Mouse (Mus musculus) embryonic facial prominence, embryonic 13.5 days (tissue): ENCODE results near the gene Gm21310. TPM values are rescaled to one million over a fixed set of nuclear protein-coding genes. Genes with fewer than 3 reads are reported as not detected.
"Not testable (repeated sequence)": the region's sequence is repeated elsewhere in the genome, so short reads cannot be mapped to it uniquely, and the experiment has no call there.

Source experiments
- ATAC-seq: fragments of 200-750 bp; cut with Nextera tagmentation; 2 replicates; pipeline ENCODE4 v1.8.0; 2017; ENCODE audit warnings: low read depth; ENCODE audit not compliant: insufficient number of reproducible peaks, insufficient read depth, low FRiP score, low TSS enrichment
- H3K27ac ChIP-seq: fragments of 300-500 bp; sonication (generic); 2 replicates; pipeline ENCODE4 v1.5.1; 2015; ENCODE audit warnings: moderate library complexity, mild to moderate bottlenecking, inconsistent platforms
- H3K27me3 ChIP-seq: fragments of 300-500 bp; sonication (generic); 2 replicates; pipeline ENCODE4 v1.6.1; 2015; ENCODE audit warnings: mild to moderate bottlenecking, inconsistent platforms
- H3K36me3 ChIP-seq: fragments of 300-500 bp; sonication (generic); 2 replicates; pipeline ENCODE4 v1.6.1; 2015; ENCODE audit warnings: mild to moderate bottlenecking, inconsistent platforms
- H3K4me1 ChIP-seq: fragments of 300-500 bp; sonication (generic); 2 replicates; pipeline ENCODE4 v1.6.1; 2015; ENCODE audit warnings: inconsistent platforms
- H3K4me2 ChIP-seq: fragments of 300-500 bp; sonication (generic); 2 replicates; pipeline ENCODE4 v1.6.1; 2015; ENCODE audit warnings: moderate library complexity, mild to moderate bottlenecking, inconsistent platforms
- H3K4me3 ChIP-seq: fragments of 300-500 bp; sonication (generic); 2 replicates; pipeline ENCODE4 v1.5.1; 2015; ENCODE audit warnings: mild to moderate bottlenecking, inconsistent platforms
- H3K9ac ChIP-seq: fragments of 300-500 bp; sonication (generic); 2 replicates; pipeline ENCODE4 v1.6.1; 2015; ENCODE audit warnings: mild to moderate bottlenecking, inconsistent platforms
- H3K9me3 ChIP-seq: fragments of 300-500 bp; sonication (generic); 2 replicates; pipeline ENCODE4 v1.6.1; 2016; ENCODE audit warnings: inconsistent platforms
- polyA plus RNA-seq: library from polyadenylated mRNA; unstranded; fragments of >200 nt; fragmentation: Nextera tagmentation; extraction: Ambion mirVana; gene quantifications from 2 replicates; pipeline ENCODE4 v1.2.1, GENCODE M21; 2015

Gm21310 gene
- polyA plus RNA-seq = not detected in 2 replicates

DNA sequence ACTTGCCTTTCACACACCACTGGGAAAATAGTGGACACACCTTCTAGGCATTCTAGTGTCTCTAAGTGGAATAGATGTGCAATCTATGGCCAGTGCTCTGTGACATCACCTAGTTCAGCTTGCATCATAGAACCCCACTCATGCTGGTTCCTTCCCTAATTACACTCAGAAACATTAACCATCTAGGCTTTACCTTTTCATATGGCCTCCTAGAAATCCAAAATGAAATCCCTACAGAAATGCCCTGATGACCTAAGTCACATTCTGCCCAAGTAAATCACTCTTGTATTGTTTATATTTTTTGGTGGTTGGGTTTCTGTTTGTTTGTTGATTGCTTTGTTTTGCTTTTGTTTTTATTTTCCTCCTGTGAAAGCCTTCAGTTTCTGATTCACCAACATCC is at the start of gene Gm21310:
Gene Gm21310 (minus strand): TSS at position 101 of the 400 bp plus-strand sequence.
- not testable (repeated sequence) for H3K27me3 ChIP-seq, H3K9ac ChIP-seq, ATAC-seq, H3K4me1 ChIP-seq, H3K4me2 ChIP-seq, H3K4me3 ChIP-seq, H3K27ac ChIP-seq, H3K36me3 ChIP-seq, H3K9me3 ChIP-seq

Other genes starting within 250 kb of the Gm21310 start
- not detected in 2 replicates for gene Gm20834, start 177.4 kb upstream of the Gm21310 start, polyA plus RNA-seq